Mouse (Mus musculus): Measurements from ENCODE around the gene Akt2.
A peak's percentile ranks its signal among the peaks of the same experiment; 100 is the strongest.

Gene Akt2

DNA sequence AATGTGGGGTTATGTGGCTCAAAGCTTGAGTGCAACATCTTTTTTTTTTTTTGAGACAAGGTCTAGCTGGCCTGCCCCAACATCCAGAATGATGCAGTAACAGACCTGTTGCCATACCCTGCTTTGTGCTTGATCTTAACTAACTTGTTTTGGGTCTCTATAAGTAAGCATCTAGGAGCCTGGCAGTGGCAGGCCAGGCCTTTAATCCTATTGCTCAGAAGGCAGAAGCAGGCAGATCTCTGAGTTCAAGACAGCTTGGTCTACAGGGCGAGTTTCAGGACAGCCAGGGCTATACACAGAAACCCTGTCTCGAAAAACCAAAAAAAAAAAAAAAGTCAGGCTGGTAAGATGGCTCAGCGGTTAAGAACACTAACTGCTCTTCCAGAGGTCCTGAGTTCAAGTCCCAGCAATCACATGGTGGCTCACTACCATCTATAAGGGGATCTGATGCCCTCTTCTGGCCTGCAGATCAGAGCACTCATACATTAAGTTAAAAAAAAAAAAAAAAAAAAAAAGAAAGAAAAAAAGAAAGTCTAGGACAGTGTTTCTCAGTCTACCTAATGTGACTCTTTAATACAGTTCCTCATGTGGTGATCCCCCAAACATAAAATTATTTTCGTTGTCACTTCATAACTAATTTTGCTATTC lies 662 bp upstream of the Akt2 start:
- DNase-seq, result no peak

DNA sequence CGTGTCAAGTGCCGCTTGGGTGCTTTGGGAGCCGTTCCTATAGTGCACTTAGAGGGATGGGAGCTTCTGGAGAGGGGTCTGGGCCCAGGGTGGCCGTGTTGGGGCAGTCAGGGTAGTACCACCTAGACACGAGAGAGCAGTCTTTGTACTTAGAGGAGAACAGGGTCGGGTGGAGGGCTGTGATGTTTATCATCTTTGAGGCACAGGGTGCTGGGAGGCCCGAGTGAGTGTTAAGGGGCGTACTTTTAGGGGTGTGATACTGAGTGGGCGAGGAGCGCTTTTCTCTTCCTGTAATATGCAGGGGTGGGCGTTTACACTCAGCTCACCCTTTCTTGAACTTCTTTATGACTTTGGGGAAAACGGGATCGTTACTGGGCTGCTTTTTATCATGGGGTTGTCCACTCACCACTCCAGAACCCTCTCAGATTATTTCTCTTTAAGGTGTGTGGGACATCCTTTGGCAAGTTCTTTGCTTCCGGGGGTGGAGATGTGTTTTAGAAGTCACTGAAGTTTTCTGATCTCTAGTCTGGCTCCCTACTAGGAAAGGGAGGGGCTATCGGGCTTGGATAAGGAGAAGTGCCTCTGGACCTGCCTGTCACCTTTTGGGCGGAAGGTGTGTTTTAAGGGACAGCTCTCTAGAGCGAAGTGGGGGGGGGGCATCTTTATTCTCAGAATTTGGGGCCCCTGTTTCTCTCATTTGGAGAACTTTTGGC lies 1.0 kb downstream of the Akt2 start:
- peak in 1 of 2 experiments; percentile 46 for DNase-seq

DNA sequence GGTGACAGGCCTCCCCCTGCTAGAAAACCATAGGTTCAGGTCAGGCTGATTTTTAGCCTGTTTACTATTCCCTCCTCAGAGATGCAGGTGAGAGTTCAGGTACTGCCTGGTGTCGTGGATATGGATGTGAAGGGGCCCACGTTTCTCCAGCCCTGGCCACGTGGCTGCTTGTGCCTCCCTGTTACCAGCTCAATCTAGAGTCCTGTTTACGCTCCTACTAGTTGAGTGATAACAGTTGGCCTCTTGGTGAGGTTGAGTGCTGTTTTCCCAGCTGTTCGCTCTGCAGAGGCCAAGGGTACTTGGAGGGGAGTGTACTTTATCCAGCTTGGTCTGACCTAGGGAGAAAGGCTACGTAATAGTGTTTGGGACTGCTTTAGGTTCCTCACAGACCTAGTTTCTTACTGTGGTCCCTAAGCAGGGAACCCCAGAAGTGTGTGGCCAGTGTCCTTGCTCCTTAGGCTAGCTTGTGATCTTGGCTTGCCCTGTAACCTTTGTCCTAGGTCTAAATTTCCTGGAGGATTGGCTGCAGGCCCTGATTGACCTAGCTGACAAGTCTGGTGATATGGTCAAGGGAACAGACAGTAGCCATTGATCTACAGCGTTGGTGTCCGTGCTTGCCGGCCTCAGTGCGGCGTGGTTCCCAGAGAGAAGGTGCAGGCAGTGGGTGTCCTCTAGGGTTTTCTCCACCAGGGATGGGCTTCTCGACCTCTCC lies 1.7 kb downstream of the Akt2 start:
- DNase-seq, result peak in 1 of 2 experiments; percentile 40

DNA sequence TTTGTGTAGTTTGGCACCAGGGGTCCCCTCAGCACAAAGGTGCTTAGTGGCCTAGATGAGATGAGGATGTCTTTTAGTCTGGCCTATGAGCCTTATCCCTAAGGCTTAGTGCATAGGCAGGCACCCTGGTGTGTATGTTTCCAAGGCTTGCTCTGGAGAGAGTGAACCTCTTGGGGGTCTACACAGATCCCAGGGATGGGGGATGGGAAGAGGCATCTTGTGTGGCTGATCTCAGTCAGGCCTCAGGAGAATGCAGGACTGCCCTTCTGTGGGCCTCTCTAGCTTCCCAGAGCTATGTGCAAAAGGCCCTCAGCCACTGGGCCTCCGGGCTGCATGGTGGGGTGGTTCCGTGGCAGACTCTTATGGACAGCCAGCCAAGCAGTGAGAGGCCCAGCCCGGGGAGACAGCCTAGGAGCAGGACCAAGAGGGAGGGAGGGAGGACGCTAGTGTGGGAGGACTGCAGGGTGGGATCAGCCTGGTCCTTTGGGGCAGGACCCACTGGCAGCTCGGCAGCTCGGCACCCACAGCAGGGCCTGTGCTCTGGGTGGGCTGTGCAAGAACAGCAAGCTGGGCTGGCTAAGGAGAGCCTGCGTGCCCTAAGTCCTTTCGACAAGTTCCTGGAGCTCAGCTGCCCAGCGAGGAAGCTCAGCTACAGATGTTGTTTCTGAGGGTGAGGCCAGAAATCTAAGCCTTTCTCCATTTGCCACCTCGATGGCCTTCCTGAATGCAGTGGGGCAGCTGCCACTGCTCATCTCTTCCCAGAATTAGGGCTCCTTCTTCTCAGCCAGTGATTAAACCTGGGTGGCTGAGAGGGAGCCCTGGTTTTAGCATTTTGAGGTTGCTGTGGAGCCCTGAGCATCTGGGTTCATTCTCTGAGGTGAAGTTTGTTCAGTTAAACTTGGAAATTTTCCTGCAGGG lies 5.5 kb downstream of the Akt2 start:
- DNase-seq, result peak in 1 of 2 experiments; percentile 44

DNA sequence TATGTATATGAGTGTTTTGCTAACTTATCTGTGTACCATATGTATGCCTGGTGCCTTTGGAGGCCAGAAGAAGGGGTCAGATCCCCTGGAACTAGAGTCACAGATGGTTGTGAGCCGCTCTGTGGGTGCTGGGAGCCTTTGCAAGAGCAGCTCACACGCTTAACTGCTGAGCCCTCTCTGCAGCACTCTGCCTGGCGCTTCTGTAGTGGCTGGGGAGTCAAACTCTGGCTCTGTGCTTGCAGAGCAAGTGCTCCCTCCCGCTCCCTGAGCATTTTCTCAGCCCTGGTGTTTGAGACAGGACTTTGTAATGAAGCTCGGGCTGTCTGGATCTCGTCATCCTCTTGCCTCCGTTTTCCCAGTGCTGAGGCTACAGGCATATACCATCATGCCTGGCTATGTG lies 6.7 kb downstream of the Akt2 start:
- no peak for DNase-seq

DNA sequence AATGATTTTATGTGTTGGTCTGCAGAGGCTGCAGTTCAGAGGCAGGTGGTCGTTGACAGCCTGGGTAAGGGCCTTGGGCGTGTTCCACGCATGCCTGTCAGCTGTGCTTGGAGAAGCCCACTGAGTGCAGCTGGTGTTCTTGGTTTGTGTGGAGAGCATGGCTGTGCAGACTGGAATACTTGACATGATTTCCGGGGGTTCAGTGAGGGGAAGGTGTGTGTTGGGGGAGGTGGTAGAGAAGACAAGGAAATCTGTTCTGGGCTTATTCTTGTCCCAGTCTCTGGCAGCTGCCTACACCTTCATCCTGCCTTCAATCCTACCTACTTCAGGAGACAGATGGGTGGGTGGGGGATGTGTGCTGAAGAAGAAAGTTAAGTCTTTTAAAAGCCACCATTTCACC lies 10.3 kb downstream of the Akt2 start:
- no peak for DNase-seq

DNA sequence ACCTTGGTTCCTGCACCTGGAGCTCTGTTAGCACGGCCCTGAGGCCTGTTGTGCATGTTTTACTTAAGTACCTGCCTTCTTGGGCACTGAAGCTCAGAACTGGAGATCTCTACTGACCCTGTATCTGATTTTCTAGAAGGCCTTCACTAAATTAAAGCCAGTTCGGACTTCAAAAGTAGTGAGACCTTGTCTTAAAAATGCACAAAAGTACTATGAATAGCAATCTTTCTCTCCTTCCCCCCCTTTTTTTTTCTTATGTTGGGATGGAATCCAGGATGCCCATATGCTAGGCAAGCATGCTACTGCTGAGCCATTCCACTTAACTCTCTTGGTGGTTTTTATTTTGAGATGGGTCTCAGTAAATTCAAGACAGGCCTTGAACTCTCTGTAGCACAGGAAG lies 10.8 kb downstream of the Akt2 start:
- peak in 1 of 2 experiments; percentile 47 for DNase-seq

DNA sequence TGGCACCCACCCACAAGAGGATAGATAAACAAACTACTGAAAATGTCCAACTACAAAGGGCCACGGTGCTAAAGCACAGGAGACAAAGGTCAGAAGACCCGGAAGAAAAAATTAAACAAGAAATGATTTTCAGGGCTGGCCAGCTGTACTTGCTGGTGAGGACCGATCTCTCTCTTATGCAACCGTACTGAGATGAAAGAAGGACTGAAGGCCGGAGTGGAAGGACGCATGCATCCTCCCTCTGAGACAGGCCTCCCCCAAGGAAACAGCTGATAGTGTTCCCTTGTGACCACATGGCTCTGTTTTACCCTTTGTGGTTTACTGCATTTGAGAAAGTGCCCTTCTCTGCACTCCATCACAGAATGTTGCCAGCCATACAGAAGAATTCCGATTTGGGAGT lies 11.5 kb downstream of the Akt2 start:
- no peak for DNase-seq

DNA sequence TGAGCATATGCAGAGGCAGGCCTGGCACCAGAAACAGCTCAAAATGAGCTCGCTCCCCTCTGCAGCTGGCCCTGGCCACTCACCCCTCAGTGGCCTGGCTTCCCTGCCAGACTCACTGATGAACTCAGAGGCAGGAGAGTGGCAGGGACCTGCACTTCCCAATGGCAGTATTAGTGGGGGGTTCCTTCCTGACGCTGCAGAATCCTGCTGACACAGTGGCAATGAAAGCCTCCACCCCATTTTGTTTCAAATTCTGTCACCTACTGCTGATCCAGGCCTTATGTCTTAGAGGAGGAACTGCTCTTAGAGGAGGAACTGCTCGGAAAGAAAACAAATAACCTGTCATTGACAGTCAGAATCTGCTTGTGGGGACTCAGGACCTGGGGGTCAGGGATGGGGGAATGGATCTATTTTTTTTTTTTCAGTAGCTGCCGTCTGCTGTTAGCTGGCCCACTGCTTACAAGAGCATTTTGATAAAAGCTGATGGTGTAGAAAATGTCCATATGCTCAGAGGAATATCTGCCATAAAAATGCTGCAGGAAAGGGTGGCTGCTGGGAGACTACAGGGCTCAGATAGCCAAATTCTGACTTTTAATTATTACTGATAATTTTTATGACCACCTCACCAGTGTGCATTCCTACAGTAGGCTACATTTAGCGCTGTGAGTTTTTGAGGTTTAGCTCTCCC lies 13.5 kb downstream of the Akt2 start:
- peak; percentile 66 to 70 for DNase-seq

DNA sequence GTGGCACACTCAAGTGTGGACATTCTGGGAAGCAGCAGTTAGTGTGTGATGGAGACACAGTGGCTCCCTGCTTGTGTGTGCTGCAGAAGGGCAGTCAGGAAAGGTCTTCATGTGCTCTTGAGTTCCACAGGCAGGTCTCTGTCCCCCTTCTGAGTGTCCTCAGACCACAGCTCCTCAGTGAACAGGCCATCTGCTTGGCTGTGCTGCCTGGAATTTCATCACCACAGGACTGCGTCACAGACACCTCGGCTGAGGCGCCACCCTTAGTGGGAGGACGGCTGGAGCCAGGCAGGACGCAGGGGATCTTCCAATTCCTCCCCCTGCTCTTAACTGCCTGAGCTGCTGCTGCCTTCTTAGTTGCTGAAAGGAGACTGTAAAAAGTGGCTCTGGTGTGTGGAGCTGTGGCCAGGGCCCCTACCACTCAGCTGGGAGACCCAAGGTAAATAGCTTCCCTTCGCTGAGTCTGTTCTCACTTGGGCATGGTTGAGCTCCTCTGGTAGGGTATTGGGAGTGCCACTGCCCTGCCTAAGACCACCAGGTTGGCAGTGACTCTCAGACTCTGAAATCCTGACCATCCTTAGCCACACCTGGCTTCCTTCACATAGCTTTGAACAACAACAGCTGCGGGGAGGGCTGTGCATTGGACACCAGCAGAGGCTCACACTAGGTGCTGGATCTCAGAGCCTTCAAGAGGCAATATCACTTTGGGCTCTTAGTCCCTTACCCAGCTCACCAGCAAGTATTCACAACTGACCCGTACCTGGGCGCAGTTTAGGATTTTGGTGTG lies 14.3 kb downstream of the Akt2 start:
- DNase-seq, result peak; percentile 81 to 87

DNA sequence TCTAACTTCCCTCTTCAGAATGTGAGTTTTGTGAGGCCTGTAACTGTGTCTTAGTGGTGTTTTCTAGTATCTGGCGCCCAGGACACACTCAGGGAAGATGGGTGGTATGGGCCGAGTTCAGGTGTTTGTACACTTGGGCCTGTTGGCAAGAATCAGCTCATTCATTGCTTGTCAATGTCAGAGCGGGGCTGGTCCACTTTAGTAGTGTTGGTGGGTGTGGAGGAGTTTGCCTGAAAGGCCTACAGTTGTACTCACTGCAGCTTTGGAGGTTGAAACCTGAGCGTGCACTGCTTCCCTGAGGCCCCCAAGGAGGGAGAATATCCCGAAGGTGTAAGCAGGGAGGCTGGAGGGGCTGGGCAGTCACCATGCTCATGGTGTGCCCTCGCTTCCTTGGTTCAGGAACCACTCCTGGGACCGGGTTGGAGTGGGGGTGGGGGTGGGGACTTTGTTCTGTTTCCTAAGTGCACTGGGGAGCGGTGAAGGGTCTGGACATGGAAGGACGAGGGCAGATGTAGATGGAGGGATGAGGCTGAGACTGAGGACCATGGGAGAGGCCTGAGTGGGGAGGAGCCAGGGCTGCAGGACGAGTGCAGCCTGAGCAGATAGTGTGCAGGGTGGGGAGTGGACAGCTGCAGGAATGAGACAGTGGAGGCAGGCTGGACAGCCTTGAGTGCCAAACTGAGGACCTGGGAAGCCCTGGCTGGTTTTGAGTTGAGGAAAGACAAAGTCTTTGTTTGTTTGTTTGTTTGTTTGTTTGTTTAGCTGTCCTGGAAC lies 15.3 kb downstream of the Akt2 start:
- no peak for DNase-seq

DNA sequence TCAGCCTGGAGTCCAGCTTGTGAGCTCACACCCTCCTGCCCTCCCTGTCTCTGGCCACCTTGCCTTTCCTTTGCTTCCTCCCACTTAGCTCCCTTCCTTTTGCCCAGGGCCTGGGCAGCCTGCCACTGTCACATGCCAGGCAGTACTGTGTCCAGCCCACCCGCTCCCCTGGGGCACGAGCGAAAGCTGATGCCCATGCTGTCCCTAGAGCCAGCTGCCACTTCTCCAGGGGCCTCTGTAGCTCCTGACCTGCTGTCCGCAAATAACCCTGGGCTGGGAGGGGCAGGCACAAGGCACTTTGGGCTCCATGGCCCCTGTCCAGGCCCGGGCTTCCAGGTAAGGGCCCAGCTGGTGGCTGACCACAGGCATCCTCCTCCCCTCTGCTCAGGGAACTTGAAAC lies 16.2 kb downstream of the Akt2 start:
- peak; percentile 91 to 92 for DNase-seq

DNA sequence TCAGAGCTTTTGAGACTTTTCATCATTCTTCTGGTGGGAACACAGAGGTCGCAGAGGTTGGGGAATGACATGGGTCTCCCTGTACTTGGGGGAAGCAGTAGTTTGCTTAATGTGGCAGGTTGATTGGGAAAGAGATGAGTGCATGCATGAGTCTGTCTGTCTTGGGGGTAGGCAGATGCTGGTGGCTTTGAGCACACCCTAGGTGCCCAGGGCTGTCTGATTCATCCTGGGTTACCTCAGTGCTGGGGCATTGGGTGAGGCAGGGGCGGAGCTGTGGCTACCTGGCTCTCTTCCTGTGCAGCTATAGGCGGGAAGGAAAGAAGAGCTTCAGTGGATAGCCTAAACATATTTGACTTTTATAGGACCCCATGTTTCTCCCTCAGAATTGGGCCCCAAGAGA lies 16.8 kb downstream of the Akt2 start:
- DNase-seq, result no peak

DNA sequence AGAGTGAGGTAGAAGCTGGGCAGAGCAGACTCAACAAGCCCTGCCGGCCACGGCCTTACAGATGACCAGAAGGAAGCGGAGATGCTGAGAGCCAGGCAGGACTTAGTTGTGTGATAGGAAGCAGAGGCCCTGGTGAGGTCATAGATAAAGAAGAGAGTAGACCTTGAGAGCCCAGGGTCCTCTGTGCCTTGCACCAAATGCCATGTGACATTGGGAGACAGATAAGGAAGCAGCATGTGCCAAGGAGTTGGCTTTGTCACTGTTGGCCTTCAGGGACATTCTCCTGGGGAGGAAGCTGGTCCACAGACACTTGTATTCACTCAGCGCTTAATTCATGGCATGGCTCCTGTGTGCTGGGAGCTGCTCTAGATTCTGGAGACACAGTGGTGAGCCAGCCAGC lies 17.9 kb downstream of the Akt2 start:
- DNase-seq, result peak in 1 of 2 experiments; percentile 42

DNA sequence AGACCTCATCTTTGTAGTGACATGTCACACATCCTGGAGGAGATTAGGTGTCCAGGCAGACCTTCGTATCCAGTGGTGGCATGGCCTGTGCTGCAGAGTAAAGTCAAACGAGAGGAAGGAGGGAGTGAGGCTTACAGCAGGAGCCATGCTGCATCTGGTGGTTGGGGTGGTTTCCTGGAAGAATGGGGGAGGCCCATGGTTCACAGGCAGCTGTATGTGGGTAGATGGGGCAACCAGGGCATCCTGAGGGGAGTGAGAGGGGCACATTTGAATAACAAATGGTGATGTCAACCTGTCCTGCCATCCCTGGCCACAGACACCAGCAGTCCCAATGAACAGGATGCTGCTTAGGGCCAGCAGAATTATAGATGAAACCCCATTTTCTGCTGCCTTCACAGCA lies 18.3 kb downstream of the Akt2 start:
- DNase-seq, result no peak

DNA sequence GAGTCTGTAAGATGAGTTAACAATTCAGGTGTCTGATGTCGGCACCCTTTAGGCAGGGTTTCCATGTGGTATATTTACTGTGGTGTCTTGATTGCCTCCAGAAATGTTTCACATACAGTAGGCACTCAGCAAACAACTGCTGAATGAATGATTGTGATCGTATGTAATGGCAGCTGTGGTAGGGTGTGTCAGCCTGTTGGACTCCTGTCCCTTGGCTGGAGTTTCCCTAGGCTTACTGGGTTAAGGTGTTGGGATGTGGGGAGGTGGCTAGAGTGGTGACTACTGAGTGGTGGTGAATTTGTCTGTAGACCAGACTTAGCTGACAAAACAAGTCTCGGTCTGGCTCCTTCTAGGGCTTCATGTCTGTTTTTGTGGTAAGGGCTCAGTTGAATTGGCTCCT lies 19.0 kb downstream of the Akt2 start:
- no peak for DNase-seq

DNA sequence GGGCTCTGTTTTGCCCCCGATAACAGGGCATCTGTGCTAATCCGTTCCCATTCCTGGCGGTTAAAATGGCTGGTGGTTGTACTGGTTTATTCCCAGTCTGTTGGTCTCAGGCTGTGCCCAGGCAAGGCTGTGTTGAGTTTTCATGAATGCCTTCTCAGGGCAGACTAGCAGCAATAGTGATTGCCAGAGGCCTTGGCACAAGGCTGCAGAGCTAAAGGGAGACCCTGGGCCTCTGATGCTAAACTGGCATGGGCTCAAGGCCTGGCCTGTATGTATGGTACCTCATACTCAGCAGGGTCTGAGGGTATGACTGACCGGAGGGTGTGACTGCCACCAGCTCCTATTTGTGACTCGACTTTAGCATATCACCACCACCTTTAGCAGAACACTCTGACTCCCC lies 19.5 kb downstream of the Akt2 start:
- DNase-seq, result no peak

DNA sequence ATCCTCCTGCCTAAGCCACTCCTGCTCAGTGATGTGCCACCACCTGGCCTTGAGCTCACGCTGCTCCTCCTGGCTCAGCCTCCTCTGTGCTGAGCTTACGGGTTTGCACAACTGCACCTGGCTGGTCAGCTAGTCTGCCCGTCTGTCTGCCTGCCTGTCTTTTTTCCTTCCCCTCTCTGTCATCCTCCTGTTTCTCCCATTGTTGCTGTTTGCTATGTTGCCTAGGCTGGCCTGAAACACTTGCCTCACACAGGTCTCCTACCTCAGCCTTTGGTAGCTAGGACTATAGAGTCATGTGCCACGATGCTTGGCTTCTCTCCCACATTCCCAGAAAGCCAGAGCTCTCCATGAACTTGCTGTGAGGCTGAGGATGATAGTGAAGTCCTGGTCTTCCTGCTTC lies 21.6 kb downstream of the Akt2 start:
- peak; percentile 47 to 56 for DNase-seq

DNA sequence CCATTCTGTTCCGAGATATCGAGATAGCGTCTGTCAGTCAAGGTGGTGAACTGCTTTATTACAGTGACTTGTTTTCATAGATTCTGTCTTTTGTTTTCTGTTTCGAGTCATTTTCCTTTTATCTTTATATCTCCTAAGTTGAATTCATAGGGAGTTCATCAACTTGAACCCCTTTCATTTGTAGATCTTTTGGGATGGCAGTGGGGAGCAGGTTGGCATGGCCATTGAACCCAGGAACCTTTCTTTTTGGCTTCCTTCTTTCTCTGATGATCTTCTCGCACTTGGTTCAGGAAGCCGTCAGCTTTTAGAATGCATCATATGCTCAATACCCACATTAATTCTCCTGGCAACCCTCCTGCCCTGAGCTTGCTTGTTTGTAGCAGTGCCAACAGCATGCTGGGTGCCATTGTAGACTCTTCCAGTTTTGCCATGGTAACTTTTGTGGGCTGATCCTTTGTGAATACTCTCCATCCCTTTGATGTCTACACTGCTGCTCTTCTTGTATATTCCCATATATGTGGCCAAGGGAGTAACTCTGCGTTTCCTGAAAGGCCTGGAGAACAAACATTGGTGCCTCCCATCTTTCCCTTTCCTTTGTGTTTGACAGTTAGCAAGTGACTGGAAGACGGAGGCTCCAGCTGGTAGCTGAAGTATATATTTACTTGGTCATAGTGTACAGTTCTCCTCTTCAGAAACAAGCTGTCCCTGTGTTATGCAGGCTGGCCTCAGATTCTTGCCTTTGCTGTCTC lies 22.6 kb downstream of the Akt2 start:
- peak; percentile 78 to 79 for DNase-seq

DNA sequence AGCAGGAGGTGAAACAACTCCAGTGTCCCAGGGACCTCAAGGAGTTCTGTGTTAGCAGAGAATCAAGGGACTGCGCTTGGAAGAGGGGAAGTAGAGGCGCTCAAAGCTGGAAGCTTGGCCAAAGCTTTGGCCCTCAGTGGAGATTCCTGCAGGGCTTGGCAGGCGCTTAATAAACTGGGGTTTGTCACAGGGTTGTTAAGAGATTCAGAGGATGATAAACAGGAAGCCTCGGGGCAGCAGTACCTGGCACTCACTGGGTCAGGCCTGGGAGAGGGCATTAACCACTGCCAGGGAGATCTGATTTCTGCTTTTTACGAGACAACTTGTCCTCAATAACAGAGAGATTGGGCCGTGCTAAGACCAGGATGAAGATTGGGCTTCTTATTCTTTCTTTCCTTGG lies 29.7 kb downstream of the Akt2 start:
- DNase-seq, result peak; percentile 62 to 70

All from cerebellum, adult 18-20 months (tissue).